Mouse (Mus musculus) mouse embryonic stem cell (cell line): ENCODE results near the gene Cdk14.

Experiments
- in situ Hi-C, 2 experiments: fragments of 300-500 bp; cut with MboI; formaldehyde crosslinking; loops; 1 replicate in 1 of 2; 3 replicates in 1 of 2; pipeline ENCODE4 v1.14.3; 2019 to 2020; ENCODE audit warnings: low sequenced_read_pairs in 2 of 2, low pct_unique_long_range_greater_than_20kb in 1 of 2, mixed read lengths in 1 of 2; ENCODE audit not compliant: unreplicated experiment in 1 of 2

Cdk14 gene

GRCm38 (mm10) chr5:5370322-5371082 lies 49.6 kb downstream of the Cdk14 start:
- in situ Hi-C loops = loop anchor here in 1 of 2 experiments (25.0 kb wide), 1 partner anchor 408 kb away; no protein-coding TSS in a partner anchor

GRCm38 (mm10) chr5:5368389-5369164 lies 51.5 kb downstream of the Cdk14 start:
- in situ Hi-C loops = loop anchor here in 1 of 2 experiments (25.0 kb wide), 1 partner anchor 406 kb away; no protein-coding TSS in a partner anchor

- in situ Hi-C loops = loop anchor here in 1 of 2 experiments (25.0 kb wide), 1 partner anchor 405 kb away; no protein-coding TSS in a partner anchor
Observed at GRCm38 (mm10) chr5:5367550-5367949, 52.6 kb downstream of the Cdk14 start.

- in situ Hi-C loops = loop anchor here in 1 of 2 experiments (25.0 kb wide), 1 partner anchor 403 kb away; no protein-coding TSS in a partner anchor
Observed at GRCm38 (mm10) chr5:5365285-5366076, 54.6 kb downstream of the Cdk14 start.

GRCm38 (mm10) chr5:5361684-5362083 lies 58.4 kb downstream of the Cdk14 start:
- in situ Hi-C loops = loop anchor here in 1 of 2 experiments (25.0 kb wide), 1 partner anchor 399 kb away; no protein-coding TSS in a partner anchor

- in situ Hi-C loops = loop anchor here in 1 of 2 experiments (25.0 kb wide), 1 partner anchor 398 kb away; no protein-coding TSS in a partner anchor
Observed at GRCm38 (mm10) chr5:5360338-5360737, 59.8 kb downstream of the Cdk14 start.

- in situ Hi-C loops = loop anchor here in 1 of 2 experiments (25.0 kb wide), 1 partner anchor 398 kb away; no protein-coding TSS in a partner anchor
Observed at GRCm38 (mm10) chr5:5359915-5360314, 60.2 kb downstream of the Cdk14 start.

- in situ Hi-C loops = loop anchor here in 1 of 2 experiments (25.0 kb wide), 1 partner anchor 397 kb away; no protein-coding TSS in a partner anchor
Observed at GRCm38 (mm10) chr5:5359370-5359769, 60.7 kb downstream of the Cdk14 start.

- in situ Hi-C loops = loop anchor here in 1 of 2 experiments (25.0 kb wide), 1 partner anchor 396 kb away; no protein-coding TSS in a partner anchor
Observed at GRCm38 (mm10) chr5:5358019-5358717, 61.9 kb downstream of the Cdk14 start.

GRCm38 (mm10) chr5:5354684-5355368 lies 65.3 kb downstream of the Cdk14 start:
- in situ Hi-C loops = loop anchor here in 1 of 2 experiments (25.0 kb wide), 1 partner anchor 393 kb away; no protein-coding TSS in a partner anchor

- in situ Hi-C loops = loop anchor here in 1 of 2 experiments (25.0 kb wide), 1 partner anchor 392 kb away; no protein-coding TSS in a partner anchor
Observed at GRCm38 (mm10) chr5:5353946-5354345, 66.2 kb downstream of the Cdk14 start.

GRCm38 (mm10) chr5:5344646-5345045 lies 75.5 kb downstream of the Cdk14 start:
- in situ Hi-C loops = no loop called here

- in situ Hi-C loops = no loop called here
Observed at GRCm38 (mm10) chr5:5343741-5344140, 76.4 kb downstream of the Cdk14 start.

GRCm38 (mm10) chr5:5343267-5343666 lies 76.8 kb downstream of the Cdk14 start:
- in situ Hi-C loops = no loop called here

GRCm38 (mm10) chr5:5342410-5343137 lies 77.5 kb downstream of the Cdk14 start:
- in situ Hi-C loops = no loop called here

- in situ Hi-C loops = no loop called here
Observed at GRCm38 (mm10) chr5:5341611-5342010, 78.5 kb downstream of the Cdk14 start.
